Mouse (Mus musculus) hindlimb bud, embryonic 11.5 days (tissue): ENCODE results near the gene Grin2b.
A peak's percentile ranks its signal among the peaks of the same experiment; 100 is the strongest.
"Not testable (repeated sequence)": the region's sequence is repeated elsewhere in the genome, so short reads cannot be mapped to it uniquely, and the experiment has no call there.

Source experiments
- DNase-seq: peaks from one replicate; pipeline ENCODE4 v3.0.0-alpha.2; 2012; ENCODE audit warnings: low read depth, low spot score; ENCODE audit errors: extremely low spot score

Gene Grin2b

DNA sequence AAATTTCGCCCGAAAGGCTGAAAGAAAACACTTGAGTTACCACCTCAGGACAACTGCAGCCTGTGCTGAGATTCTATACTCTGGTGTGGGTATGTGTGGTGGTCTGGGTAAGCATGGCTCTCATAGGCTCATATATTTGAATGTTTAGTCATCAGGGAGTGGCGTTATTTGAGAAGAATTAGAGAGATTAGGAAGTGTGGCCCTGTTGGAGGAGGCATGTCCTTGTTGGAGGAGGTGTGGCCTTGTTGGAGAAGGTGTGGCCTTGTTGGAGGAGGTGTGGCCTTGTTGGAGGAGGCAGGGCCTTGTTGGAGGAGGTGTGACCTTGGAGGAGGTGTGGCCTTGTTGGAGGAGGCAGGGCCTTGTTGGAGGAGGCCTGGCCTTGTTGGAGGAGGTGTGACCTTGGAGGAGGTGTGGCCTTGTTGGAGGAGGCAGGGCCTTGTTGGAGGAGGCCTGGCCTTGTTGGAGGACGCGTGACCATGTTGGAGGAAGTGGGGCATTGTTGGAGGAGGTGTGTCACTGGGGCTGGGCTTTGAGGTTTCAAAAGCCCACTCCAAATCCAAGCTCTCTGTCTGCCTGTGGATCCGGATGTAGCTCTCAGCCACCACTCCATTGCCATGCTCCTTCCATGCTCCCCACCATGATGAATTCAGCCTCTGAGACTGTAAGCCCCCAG, 466.3 kb downstream of the Grin2b start:
- not testable (repeated sequence) for DNase-seq

DNA sequence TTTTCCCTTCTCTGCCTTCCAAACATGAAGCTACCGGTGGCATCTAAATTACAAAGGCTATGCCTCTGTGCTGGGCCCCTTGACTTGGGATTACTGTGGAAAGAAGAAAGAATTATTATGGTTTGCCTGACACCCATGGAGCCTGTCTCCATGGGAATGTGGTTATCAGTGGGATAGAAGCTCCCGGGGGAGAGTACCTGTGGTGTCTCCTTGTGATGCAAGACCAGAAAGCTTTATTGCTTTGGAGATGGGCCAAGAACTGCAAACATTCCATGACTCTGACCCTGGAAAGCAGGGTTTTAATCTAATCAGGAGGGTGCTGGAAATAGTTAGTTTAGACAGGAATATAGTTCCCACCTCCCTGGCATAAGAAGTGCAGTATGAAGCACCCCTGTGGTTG, 469.7 kb downstream of the Grin2b start:
- DNase-seq = no peak

GRCm38 (mm10) chr6:135701361-135701760, 471.9 kb downstream of the Grin2b start:
- DNase-seq = no peak

- no peak for DNase-seq
Measured at GRCm38 (mm10) chr6:135700717-135701345, 472.5 kb downstream of the Grin2b start.

DNA sequence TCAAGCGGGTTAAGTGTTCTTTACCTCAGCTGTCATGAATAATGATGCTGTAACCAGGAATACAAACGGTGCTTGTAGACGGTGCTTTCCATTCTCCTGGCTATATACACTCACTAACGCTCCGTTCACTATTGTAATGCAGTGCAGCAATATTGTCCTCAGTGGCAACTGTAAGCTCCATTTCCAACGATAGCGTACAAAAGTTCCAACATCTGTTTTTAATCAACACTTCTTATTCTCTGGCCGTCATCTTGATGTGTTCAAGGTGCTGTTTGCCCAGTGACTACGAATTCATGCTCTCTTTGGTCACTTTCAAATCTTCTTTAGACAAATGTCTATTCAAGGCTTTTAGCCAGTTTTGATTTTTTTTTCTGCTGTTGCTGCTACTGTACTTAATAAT, 480.8 kb downstream of the Grin2b start:
- DNase-seq = peak; percentile 24

DNA sequence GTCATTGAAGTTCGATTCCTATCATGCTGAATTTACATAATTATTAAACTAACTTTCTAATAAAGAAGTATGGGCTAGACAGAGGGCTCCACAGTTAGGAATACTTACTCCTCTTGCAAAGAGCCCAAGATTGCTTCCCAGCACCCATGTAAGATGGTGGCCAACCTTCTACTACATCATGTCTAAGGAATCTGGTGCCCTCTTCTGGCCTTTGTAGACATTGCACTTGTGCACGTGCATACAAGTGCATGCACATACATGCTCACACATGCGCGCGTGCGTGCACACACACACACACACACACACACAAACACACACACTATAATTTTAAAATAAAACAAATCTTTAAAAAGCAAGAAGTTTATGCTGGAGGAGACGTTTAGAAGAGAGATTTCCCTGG, 481.8 kb downstream of the Grin2b start:
- DNase-seq = no peak

DNA sequence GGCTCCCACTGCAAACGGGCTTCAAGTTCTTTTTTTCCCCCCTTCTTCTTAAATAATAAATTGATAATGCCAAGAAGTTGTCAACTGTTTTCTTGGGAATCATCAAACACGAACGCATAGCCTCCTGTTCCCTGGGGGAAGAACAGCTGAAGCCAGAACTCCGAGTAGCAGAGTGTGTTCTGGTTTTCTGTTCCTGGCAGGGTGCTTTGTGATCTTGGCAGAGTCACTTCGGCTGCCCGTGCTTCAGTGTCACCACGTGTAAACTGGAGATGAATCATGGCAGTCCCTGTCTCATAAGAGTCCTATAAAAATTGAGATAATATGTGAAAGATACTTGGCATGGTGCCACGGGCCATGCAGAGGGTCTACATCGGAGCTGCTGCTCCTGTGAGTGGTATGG, 485.4 kb downstream of the Grin2b start:
- no peak for DNase-seq

- DNase-seq = no peak
Measured at GRCm38 (mm10) chr6:135684206-135684605, 489.1 kb downstream of the Grin2b start.

DNA sequence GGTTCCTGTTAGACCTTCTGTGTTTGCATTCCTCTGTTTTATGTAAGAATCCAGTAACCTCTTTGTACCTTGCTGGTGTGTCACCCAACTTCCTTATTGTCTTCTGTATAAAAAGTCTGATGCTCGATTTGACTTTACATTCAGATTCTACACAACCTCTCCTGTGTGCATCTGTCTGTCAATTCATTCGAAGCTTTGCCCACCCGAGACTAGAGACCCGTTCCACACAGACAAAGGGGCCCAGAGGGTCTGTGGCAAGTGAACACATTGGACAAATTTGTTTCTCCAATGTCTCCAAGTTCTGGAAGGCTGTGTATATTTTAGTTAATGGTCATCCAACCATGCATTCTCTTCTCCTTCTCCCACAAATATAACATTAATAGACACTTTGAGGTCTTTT, 491.9 kb downstream of the Grin2b start:
- DNase-seq = not testable (repeated sequence)

GRCm38 (mm10) chr6:135680105-135680710, 493.1 kb downstream of the Grin2b start:
- DNase-seq = no peak

DNA sequence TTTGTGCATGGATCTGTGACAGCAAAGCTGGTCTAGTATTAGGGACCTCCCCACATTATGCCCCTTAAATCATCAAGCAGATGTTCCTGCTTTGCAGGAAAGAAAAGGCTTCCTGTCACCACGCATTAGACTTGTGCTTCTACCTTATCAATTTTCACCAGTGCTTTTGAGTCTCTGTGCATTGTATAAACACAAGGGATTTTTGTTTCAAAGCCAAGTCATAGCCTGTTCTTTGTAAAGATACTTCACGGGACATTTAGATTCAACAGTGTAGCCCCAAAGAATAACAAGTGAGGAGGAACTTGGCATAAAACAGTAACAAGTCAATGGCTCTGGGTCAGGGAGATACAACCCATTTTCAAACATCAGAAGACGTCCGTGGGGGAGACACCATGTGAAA, 498.9 kb downstream of the Grin2b start:
- DNase-seq = no peak

- DNase-seq = no peak
Measured at GRCm38 (mm10) chr6:135672003-135672402, 501.3 kb downstream of the Grin2b start.
